Mouse (Mus musculus) CH12.LX (cell line): ENCODE measurements around the gene Zfhx3. TPM values are rescaled to one million over a fixed set of nuclear protein-coding genes. Genes with fewer than 3 reads are reported as not detected.

Source experiments
- DNase-seq: peaks from one replicate; pipeline ENCODE4 v3.0.0-alpha.2; 2013; ENCODE audit errors: extremely low read depth
- H3K27ac ChIP-seq: 2 replicates; pipeline ENCODE4 v1.5.1; 2012; ENCODE audit warnings: low read depth, mild to moderate bottlenecking, control low read depth, moderate library complexity; ENCODE audit not compliant: insufficient read depth
- H3K27me3 ChIP-seq: replicated peaks from 2 replicates; pipeline ENCODE3; 2012; ENCODE audit warnings: inconsistent platforms
- H3K36me3 ChIP-seq, 2 experiments: replicated peaks in 1 of 2; 2 replicates each; pipeline versions ENCODE3 to v1.6.1; 2012; ENCODE audit warnings: inconsistent platforms in 1 of 2, low read length in 1 of 2, mild to moderate bottlenecking in 1 of 2, mixed read lengths in 1 of 2, moderate library complexity in 1 of 2; ENCODE audit not compliant: control insufficient read depth in 1 of 2, insufficient read depth in 1 of 2
- H3K4me1 ChIP-seq, 2 experiments: 2 replicates each; pipeline ENCODE4 v1.6.1; 2012; ENCODE audit warnings: inconsistent platforms in 1 of 2, moderate library complexity in 1 of 2; ENCODE audit not compliant: insufficient read depth in 2 of 2, control insufficient read depth in 1 of 2
- H3K4me2 ChIP-seq: 2 replicates; pipeline ENCODE4 v1.6.1; 2012; ENCODE audit warnings: low read depth, mild to moderate bottlenecking, control low read depth; ENCODE audit not compliant: poor library complexity, insufficient read depth, severe bottlenecking
- H3K4me3 ChIP-seq, 3 experiments: fragments of 150-350 bp in 1 of 3; sonication (generic) in 1 of 3; replicated peaks in 1 of 3; 2 replicates each; pipeline versions ENCODE3 to v1.5.1; 2011 to 2012; ENCODE audit warnings: low read depth in 2 of 3, low read length in 2 of 3, mild to moderate bottlenecking in 2 of 3, moderate library complexity in 2 of 3, control low read depth in 1 of 3, improper control_type of control experiment in 1 of 3, inconsistent platforms in 1 of 3, mixed read lengths in 1 of 3; ENCODE audit not compliant: poor library complexity in 1 of 3
- H3K79me2 ChIP-seq: replicated peaks from 2 replicates; pipeline ENCODE4 v1.6.1; 2012; ENCODE audit warnings: mild to moderate bottlenecking, moderate library complexity; ENCODE audit not compliant: control insufficient read depth, poor library complexity, insufficient read depth, severe bottlenecking; ENCODE audit errors: extremely low read depth
- H3K9ac ChIP-seq: 2 replicates; pipeline ENCODE4 v1.6.1; 2012; ENCODE audit warnings: low read depth, mild to moderate bottlenecking, control low read depth, moderate library complexity; ENCODE audit not compliant: insufficient read depth
- H3K9me3 ChIP-seq: replicated peaks from 2 replicates; pipeline ENCODE3; 2012; ENCODE audit warnings: low read length, inconsistent platforms, mixed read lengths
- CHD1 ChIP-seq: IDR thresholded peaks from 2 replicates; pipeline ENCODE4 v1.6.1; 2012; ENCODE audit warnings: low read depth, low read length, improper control_type of control experiment, inconsistent platforms
- CHD2 ChIP-seq: IDR thresholded peaks from 2 replicates; pipeline ENCODE4 v1.6.1; 2011; ENCODE audit warnings: low read length, improper control_type of control experiment
- CTCF ChIP-seq, 2 experiments: IDR thresholded peaks in 1 of 2; conservative IDR thresholded peaks in 1 of 2; 2 replicates each; pipeline ENCODE4 v1.5.1; 2011 to 2012; ENCODE audit warnings: low read depth in 2 of 2, low read length in 2 of 2, improper control_type of control experiment in 1 of 2, inconsistent platforms in 1 of 2, mild to moderate bottlenecking in 1 of 2, moderate library complexity in 1 of 2
- JUN ChIP-seq: IDR thresholded peaks from 2 replicates; pipeline ENCODE4 v1.6.1; 2011; ENCODE audit warnings: low read depth, mild to moderate bottlenecking, low read length, improper control_type of control experiment, moderate library complexity; ENCODE audit not compliant: insufficient read depth
- JUND ChIP-seq: conservative IDR thresholded peaks from 2 replicates; pipeline ENCODE4 v1.6.1; 2011; ENCODE audit warnings: low read depth, low read length, improper control_type of control experiment
- KAT2A ChIP-seq: IDR thresholded peaks from 2 replicates; pipeline ENCODE4 v1.6.1; 2012; ENCODE audit warnings: low read length, improper control_type of control experiment, inconsistent platforms; ENCODE audit not compliant: insufficient replicate concordance
- MAFK ChIP-seq: IDR thresholded peaks from 2 replicates; pipeline ENCODE4 v1.6.1; 2011; ENCODE audit warnings: low read length, improper control_type of control experiment; ENCODE audit not compliant: insufficient replicate concordance
- MAX ChIP-seq: IDR thresholded peaks from 2 replicates; pipeline ENCODE4 v1.6.1; 2011; ENCODE audit warnings: low read length, improper control_type of control experiment
- MAZ ChIP-seq: IDR thresholded peaks from 2 replicates; pipeline ENCODE4 v1.6.1; 2012; ENCODE audit warnings: low read depth, mild to moderate bottlenecking, inconsistent platforms, low read length, improper control_type of control experiment, moderate library complexity
- MXI1 ChIP-seq: IDR thresholded peaks from 2 replicates; pipeline ENCODE4 v1.6.1; 2011; ENCODE audit warnings: mild to moderate bottlenecking, low read depth, low read length, improper control_type of control experiment
- MYC ChIP-seq: IDR thresholded peaks from 2 replicates; pipeline ENCODE4 v1.6.1; 2011; ENCODE audit warnings: low read depth, mild to moderate bottlenecking, improper control_type of control experiment, low read length
- NELFE ChIP-seq: IDR thresholded peaks from 2 replicates; pipeline ENCODE4 v1.6.1; 2011; ENCODE audit warnings: low read depth, low read length, improper control_type of control experiment
- POLR2AphosphoS2 ChIP-seq: IDR thresholded peaks from 2 replicates; pipeline ENCODE4 v1.6.1; 2011; ENCODE audit warnings: low read depth, low read length, improper control_type of control experiment
- TCF12 ChIP-seq: IDR thresholded peaks from 2 replicates; pipeline ENCODE4 v1.6.1; 2014; ENCODE audit warnings: low read depth, mild to moderate bottlenecking, inconsistent platforms, low read length, improper control_type of control experiment
- UBTF ChIP-seq: IDR thresholded peaks from 2 replicates; pipeline ENCODE4 v1.6.1; 2012; ENCODE audit warnings: low read depth, mild to moderate bottlenecking, inconsistent platforms, low read length, improper control_type of control experiment, moderate library complexity
- USF1 ChIP-seq: IDR thresholded peaks from 2 replicates; pipeline ENCODE4 v1.6.1; 2014; ENCODE audit warnings: low read depth, mild to moderate bottlenecking, inconsistent platforms, low read length, improper control_type of control experiment
- USF2 ChIP-seq: conservative IDR thresholded peaks from 2 replicates; pipeline ENCODE4 v1.6.1; 2011; ENCODE audit warnings: low read depth, low read length, improper control_type of control experiment
- dilution Hi-C: fragments of 300-500 bp; cut with MboI; formaldehyde crosslinking; loops from 2 replicates; pipeline ENCODE4 v1.14.3; 2020; ENCODE audit warnings: low sequenced_read_pairs; ENCODE audit not compliant: extremely low pct_unique_long_range_greater_than_20kb, extremely low pct_ligation_motif_present
- in situ Hi-C: fragments of 300-500 bp; cut with MboI; formaldehyde crosslinking; loops from 3 replicates; pipeline ENCODE4 v1.14.3; 2019; ENCODE audit warnings: low sequenced_read_pairs, low pct_ligation_motif_present, low pct_unique_long_range_greater_than_20kb, mixed read lengths
- polyA plus RNA-seq: library from polyadenylated mRNA; unstranded; fragments of >175 nt; gene quantifications from 2 replicates; pipeline ENCODE4 v1.2.1, GENCODE M21; 2012; ENCODE audit warnings: low read depth; ENCODE audit not compliant: insufficient read length
- total RNA-seq, 2 experiments: library from RNA; depleted of rRNA; stranded (reverse); fragments of 300-350 nt in 1 of 2; fragments of >200 nt in 1 of 2; gene quantifications; 2 replicates each; pipeline ENCODE4 v1.2.3; 2012 to 2014

Gene Zfhx3
- total and polyA plus RNA-seq, 3 experiments, result 0.05 to 0.76 (median 0.68) TPM

DNA sequence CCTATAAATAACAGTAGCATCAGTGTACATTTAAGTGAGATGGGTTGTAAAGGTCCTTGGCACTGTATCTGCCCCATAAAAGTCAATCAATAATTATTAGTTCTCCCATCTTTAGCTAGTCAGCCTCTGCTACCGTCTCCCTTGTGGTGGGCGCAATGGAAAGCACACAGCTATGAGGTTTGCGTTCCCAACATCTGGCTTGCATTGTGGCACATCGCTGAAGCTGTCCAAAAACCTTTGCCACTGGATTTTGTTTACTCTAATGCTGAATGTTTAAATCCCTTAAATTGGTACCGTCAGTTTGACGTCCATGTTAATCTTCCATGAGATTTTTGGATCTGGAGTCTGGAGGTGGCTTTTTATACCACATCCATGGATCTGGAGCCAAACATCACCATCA lies 428.3 kb downstream of the Zfhx3 start:
- Histone ChIP-seq H3K9me3 (no peaks in the 10 kb centered on the region), H3K9ac (no peak overlapping the region), H3K4me3 (no peak overlapping the region), H3K4me2 (no peak overlapping the region), H3K4me1 (peaks cover 0 to 3% of the 10 kb centered on the region in 2 experiments; a peak in 1 of 4 replicates), H3K79me2 (no peaks in the 10 kb centered on the region), H3K36me3 (no peaks in the 10 kb centered on the region), H3K27me3 (no peaks in the 10 kb centered on the region), H3K27ac (no peak overlapping the region)
- TF ChIP-seq MYC (no peak), USF1 (no peak), MXI1 (no peak), CTCF (conservative IDR thresholded peaks at IDR 0.05 in 1 of 2, IDR thresholded peaks at IDR 0.05 in 1 of 2; ENCODE audit: low read depth in 2 of 2, low read length in 2 of 2) (no peak), CHD2 (no peak), JUND (no peak), KAT2A (no peak), CHD1 (no peak), POLR2AphosphoS2 (no peak), MAFK (no peak), UBTF (no peak), USF2 (no peak), MAX (no peak), NELFE (no peak)
- in situ Hi-C loops, result no loop called here
- no peak for DNase-seq
- dilution Hi-C loops, result no loop called here

DNA sequence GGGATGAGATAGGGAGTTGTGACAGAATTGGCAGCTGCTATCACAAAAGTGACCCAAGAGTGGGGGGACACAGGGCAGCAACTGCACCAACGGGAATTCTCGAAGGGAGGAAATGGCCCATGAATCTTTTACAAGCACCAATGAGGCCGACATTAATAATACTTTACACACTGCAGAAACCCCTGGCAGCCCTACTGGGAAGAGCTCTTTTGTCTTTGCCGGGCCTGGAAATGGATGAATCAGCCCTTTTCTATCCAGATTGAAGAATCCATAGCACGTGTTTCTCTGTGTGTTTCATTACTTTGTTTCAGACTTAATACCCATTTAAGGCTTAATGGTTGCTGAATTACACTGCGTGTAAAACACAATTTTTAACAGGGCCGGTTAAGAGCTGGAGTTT lies 430.6 kb downstream of the Zfhx3 start:
- no peak for TF ChIP-seq CTCF (conservative IDR thresholded peaks at IDR 0.05 in 1 of 2, IDR thresholded peaks at IDR 0.05 in 1 of 2; ENCODE audit: low read depth in 2 of 2, low read length in 2 of 2)
- TF ChIP-seq UBTF, result no peak
- no peak for TF ChIP-seq MAZ
- TF ChIP-seq TCF12, result no peak
- TF ChIP-seq JUN, result no peak
- TF ChIP-seq, all 38 proteins: peak for 0
- no peaks in the 10 kb centered on the region for H3K9me3 ChIP-seq
- H3K9ac ChIP-seq, result no peak overlapping the region
- no peaks in the 10 kb centered on the region for H3K36me3 ChIP-seq
- no peaks in the 10 kb centered on the region for H3K27me3 ChIP-seq
- in situ Hi-C loops, result no loop called here
- H3K4me2 ChIP-seq, result peak overlapping the region; percentile 81
- H3K79me2 ChIP-seq, result no peaks in the 10 kb centered on the region
- dilution Hi-C loops, result no loop called here
- no peak for DNase-seq
- H3K4me3 ChIP-seq, result no peak overlapping the region
- H3K27ac ChIP-seq, result no peak overlapping the region
- H3K4me1 ChIP-seq, result peaks cover 0 to 3% of the 10 kb centered on the region in 2 experiments; a peak in 1 of 4 replicates
